Mouse (Mus musculus) skeletal muscle tissue, adult 2 months (tissue): ENCODE measurements around the gene Clec4a1.

Source experiments
- DNase-seq: peaks from one replicate; pipeline ENCODE4 v3.0.0-alpha.2; 2012; ENCODE audit warnings: low read depth, low spot score

Clec4a1 gene

GRCm38 (mm10) chr6:122921451-122921850 is at the start of gene Clec4a1:
TSS of gene Clec4a1 (plus strand) at chr6:122921848.
- peak; percentile 34 for DNase-seq

GRCm38 (mm10) chr6:122872800-122873199 is 48.8 kb upstream of the Clec4a1 start:
- DNase-seq = peak; percentile 37

GRCm38 (mm10) chr6:122873871-122874719 is 47.6 kb upstream of the Clec4a1 start, which contains the start of gene Necap1:
TSS of gene Necap1 (plus strand) at chr6:122874474.
- peak; percentile 92 for DNase-seq

GRCm38 (mm10) chr6:122874720-122875389 is 46.8 kb upstream of the Clec4a1 start:
- DNase-seq = peak; percentile 28

- DNase-seq = no peak
These were observed 42.4 kb upstream of the Clec4a1 start for GRCm38 (mm10) chr6:122879141-122879735.

GRCm38 (mm10) chr6:122879781-122880505 is 41.7 kb upstream of the Clec4a1 start:
- DNase-seq = no peak

- no peak for DNase-seq
These were observed 40.4 kb upstream of the Clec4a1 start for GRCm38 (mm10) chr6:122881287-122881686.

- DNase-seq = no peak
These were observed 38.0 kb upstream of the Clec4a1 start for GRCm38 (mm10) chr6:122883603-122884002.

- DNase-seq = no peak
These were observed 32.0 kb upstream of the Clec4a1 start for GRCm38 (mm10) chr6:122889599-122889998.

GRCm38 (mm10) chr6:122892442-122893049 is 29.1 kb upstream of the Clec4a1 start:
- DNase-seq = no peak

GRCm38 (mm10) chr6:122919922-122920321 is 1.7 kb upstream of the Clec4a1 start:
- DNase-seq = no peak

- no peak for DNase-seq
These were observed 13.2 kb downstream of the Clec4a1 start for GRCm38 (mm10) chr6:122934845-122935244.

- DNase-seq = no peak
These were observed 18.0 kb downstream of the Clec4a1 start for GRCm38 (mm10) chr6:122939618-122940017.

- DNase-seq = no peak
These were observed 25.1 kb downstream of the Clec4a1 start for GRCm38 (mm10) chr6:122946760-122947159.

- DNase-seq = peak; percentile 34
These were observed 30.8 kb downstream of the Clec4a1 start, which contains the start of gene Clec4a3 for GRCm38 (mm10) chr6:122952401-122952800. TSS of gene Clec4a3 (plus strand) at chr6:122952515.

- no peak for DNase-seq
These were observed 42.9 kb downstream of the Clec4a1 start for GRCm38 (mm10) chr6:122964562-122964961.

GRCm38 (mm10) chr6:122969048-122969447 is 47.4 kb downstream of the Clec4a1 start:
- no peak for DNase-seq
